Mouse (Mus musculus) neural tube, embryonic 11.5 days (tissue): ENCODE results near the gene Uqcrq. TPM values are rescaled to one million over a fixed set of nuclear protein-coding genes. Genes with fewer than 3 reads are reported as not detected.
"Not testable (repeated sequence)": the region's sequence is repeated elsewhere in the genome, so short reads cannot be mapped to it uniquely, and the experiment has no call there.

Experiments
- ATAC-seq: fragments of 200-750 bp; cut with Nextera tagmentation; 2 replicates; pipeline ENCODE4 v1.8.0; 2017; ENCODE audit warnings: moderate number of reproducible peaks, mild to moderate bottlenecking, moderate TSS enrichment, moderate library complexity; ENCODE audit not compliant: insufficient read depth, low FRiP score, low TSS enrichment
- DNase-seq: peaks from one replicate; pipeline ENCODE4 v3.0.0-alpha.2; 2015; ENCODE audit warnings: low spot score
- H3K27ac ChIP-seq: fragments of 300-500 bp; sonication (generic); 2 replicates; pipeline ENCODE4 v1.5.1; 2014; ENCODE audit warnings: low read depth, mild to moderate bottlenecking, low read length
- H3K27me3 ChIP-seq: fragments of 300-500 bp; sonication (generic); 2 replicates; pipeline ENCODE4 v1.6.1; 2014; ENCODE audit warnings: mild to moderate bottlenecking, low read length, mixed read lengths; ENCODE audit not compliant: control insufficient read depth, insufficient read depth
- H3K36me3 ChIP-seq: fragments of 300-500 bp; sonication (generic); 2 replicates; pipeline ENCODE4 v1.6.1; 2014; ENCODE audit warnings: mild to moderate bottlenecking, low read length, moderate library complexity, mixed read lengths; ENCODE audit not compliant: control insufficient read depth, insufficient read depth
- H3K4me1 ChIP-seq: fragments of 300-500 bp; sonication (generic); 2 replicates; pipeline ENCODE4 v1.6.1; 2014; ENCODE audit warnings: low read length, mixed read lengths; ENCODE audit not compliant: control insufficient read depth, insufficient read depth
- H3K4me2 ChIP-seq: fragments of 300-500 bp; sonication (generic); 2 replicates; pipeline ENCODE4 v1.6.1; 2014; ENCODE audit warnings: low read depth, mild to moderate bottlenecking, moderate library complexity
- H3K4me3 ChIP-seq: fragments of 300-500 bp; sonication (generic); 2 replicates; pipeline ENCODE4 v1.5.1; 2014; ENCODE audit warnings: low read depth, low read length
- H3K9ac ChIP-seq: fragments of 300-500 bp; sonication (generic); 2 replicates; pipeline ENCODE4 v1.6.1; 2014; ENCODE audit warnings: mild to moderate bottlenecking, low read length
- H3K9me3 ChIP-seq: fragments of 300-500 bp; sonication (generic); 2 replicates; pipeline ENCODE4 v1.6.1; 2016; ENCODE audit warnings: low read length; ENCODE audit not compliant: control insufficient read depth
- WGBS: fragments of 180-500 bp; shearing (Covaris S2); extraction: QIAGEN DNeasy Blood & Tissue Kit; methylation state at CpG from one replicate; pipeline ENCODE4 v1.1.7; 2014; 5-methylcytosine and 5-hydroxymethylcytosine counted together
- polyA plus RNA-seq: library from polyadenylated mRNA; unstranded; fragments of >200 nt; fragmentation: Nextera tagmentation; extraction: Ambion mirVana; gene quantifications from 2 replicates; pipeline ENCODE4 v1.2.1, GENCODE M21; 2014

Gene Uqcrq
- polyA plus RNA-seq, 1 experiment from 2014 or later: 559 TPM

DNA sequence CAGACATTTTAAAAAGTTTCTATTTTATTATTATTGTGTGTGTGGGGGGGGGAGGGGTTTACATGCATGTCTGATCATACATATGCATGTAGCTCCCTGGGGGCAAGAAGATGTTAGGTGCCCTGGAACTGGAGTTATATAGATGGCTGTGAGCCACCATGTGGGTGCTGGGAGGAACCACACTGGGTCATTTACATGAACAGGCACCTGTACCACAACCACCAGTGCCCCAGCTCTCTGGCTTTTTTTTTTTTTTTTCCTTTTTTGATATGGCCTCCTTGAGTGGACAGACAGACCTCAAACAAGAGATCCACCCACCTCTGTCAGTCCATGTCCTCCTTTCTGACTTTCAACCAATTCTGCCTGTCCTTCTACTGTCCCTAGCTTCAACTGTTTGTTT, 1.4 kb downstream of the Uqcrq start:
- Histone ChIP-seq H3K36me3 (peaks cover 5% of the 10 kb centered on the region; the same call in 1 of the 2 replicates), H3K4me1 (peaks cover 8% of the 10 kb centered on the region), H3K9me3 (no peaks in the 10 kb centered on the region), H3K27ac (no peak overlapping the region), H3K4me3 (no peak overlapping the region), H3K27me3 (no peaks in the 10 kb centered on the region), H3K9ac (no peak overlapping the region), H3K4me2 (peak overlapping the region; percentile 87; the same call in 1 of the 2 replicates)
- no peak for ATAC-seq
- DNase-seq: no peak

DNA sequence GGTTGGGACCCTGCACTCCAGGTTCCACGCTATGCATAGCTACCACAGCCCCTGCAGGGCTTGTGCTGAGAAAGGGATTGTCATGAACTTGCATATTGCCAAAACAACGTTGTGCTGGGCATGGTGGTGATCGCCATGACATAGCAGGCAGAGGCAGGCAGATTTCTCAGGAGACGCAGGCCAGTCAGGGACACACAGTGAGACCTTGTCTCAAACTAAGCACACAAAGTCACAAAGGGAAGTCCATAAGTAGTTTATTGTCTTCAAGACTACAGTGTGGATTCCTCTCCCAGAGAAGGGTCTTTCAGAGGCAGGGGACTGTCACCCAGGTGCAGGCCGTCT, 1.9 kb downstream of the Uqcrq start:
- no peak overlapping the region for H3K4me2 ChIP-seq
- no peak for ATAC-seq
- peaks cover 8% of the 10 kb centered on the region for H3K4me1 ChIP-seq
- DNase-seq: no peak
- H3K4me3 ChIP-seq: no peak overlapping the region
- 96% methylated on average over 5 of the region's 5 CpGs for WGBS
- no peaks in the 10 kb centered on the region for H3K27me3 ChIP-seq
- no peak overlapping the region for H3K27ac ChIP-seq
- H3K9ac ChIP-seq: no peak overlapping the region
- no peaks in the 10 kb centered on the region for H3K9me3 ChIP-seq
- peaks cover 5% of the 10 kb centered on the region; the same call in 1 of the 2 replicates for H3K36me3 ChIP-seq

DNA sequence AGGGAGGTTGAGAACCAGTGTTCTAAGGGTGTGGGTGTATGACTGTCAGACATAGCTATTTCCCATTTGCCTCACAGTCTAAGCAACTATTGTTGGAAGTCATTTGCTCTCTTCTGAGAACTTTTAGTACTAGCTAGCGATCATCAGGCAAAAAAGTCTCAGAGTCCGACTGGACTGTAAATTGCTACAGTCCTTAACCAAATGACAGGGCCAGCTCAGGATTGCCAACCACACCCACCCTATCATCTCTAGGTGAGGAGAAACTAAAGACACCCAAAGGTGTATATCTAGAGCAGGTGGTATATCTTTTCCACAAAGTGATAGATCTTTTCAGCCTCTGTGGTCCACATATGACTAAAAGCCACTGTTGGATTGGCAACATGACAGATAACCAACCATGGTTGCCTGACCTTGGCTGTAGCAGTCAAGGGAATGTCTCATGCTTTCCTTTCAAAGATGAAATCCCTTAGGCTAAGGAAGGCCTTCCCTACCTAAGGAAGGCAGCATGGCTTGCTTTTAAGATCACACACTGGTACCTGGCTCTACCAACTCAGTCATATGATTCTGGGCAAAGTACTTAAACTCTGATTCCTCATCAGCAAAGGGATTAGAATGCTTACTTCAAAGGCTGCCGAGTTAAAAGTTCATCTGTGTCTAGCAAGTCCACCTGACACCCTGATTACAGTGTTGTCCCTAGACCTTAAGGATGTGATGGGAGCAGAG, 2.5 kb downstream of the Uqcrq start:
- Histone ChIP-seq H3K9me3 (no peaks in the 10 kb centered on the region), H3K36me3 (peaks cover 5% of the 10 kb centered on the region; the same call in 1 of the 2 replicates), H3K9ac (no peak overlapping the region), H3K4me1 (peaks cover 8% of the 10 kb centered on the region), H3K4me3 (no peak overlapping the region), H3K27ac (no peak overlapping the region), H3K4me2 (no peak overlapping the region), H3K27me3 (no peaks in the 10 kb centered on the region)
- DNase-seq (no peak), ATAC-seq (no peak)
- 92% methylated on average over 3 of the region's 3 CpGs for WGBS

DNA sequence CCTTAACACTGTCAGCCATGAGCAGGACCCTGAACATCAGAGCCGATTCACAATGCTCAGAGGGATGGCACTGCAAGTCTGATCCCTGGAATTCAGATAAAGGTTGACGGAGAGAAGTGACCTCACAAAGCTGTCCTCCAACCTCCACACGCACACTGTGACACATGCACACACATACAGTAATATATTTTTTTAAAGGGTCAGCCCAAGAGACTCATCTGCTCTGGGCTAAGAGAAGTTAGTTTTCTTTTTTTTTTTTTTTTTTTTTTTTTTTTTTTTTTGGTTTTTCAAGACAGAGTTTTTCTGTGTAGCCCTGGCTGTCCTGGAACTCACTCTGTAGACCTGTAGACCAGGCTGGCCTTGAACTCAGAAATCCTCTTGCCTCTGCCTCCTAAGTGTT, 3.7 kb downstream of the Uqcrq start:
- H3K9ac ChIP-seq, ATAC-seq, H3K4me3 ChIP-seq, H3K36me3 ChIP-seq, H3K9me3 ChIP-seq, H3K4me1 ChIP-seq, DNase-seq, H3K27ac ChIP-seq, H3K27me3 ChIP-seq, H3K4me2 ChIP-seq: not testable (repeated sequence)
- 91% methylated on average over 3 of the region's 3 CpGs for WGBS

DNA sequence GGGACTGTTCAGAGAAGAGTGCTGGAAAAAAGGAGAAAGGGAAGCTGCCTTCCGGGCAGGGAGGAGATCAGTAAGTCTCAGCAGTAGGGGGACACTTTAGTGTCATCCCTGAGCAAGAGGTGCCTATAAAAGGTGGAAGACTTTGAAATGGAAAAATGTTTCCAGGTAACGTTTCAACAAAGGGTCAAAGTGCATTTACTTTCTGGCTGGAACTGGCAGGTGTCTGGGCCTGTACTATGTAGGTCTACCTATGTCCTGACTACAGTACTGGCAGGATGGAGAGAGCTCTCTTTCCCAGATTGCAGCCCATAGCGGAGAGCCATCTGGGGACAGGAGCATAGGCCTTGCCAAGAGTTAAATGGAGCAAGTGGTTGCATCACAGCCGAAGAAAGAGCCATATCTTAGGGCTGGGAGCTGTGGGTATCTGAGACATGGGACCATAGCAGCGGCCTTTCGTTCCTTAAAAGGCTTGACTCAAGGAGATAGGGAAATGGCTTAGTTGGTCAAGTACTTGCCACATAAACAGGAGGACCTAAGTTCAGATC, 4.8 kb downstream of the Uqcrq start:
- ATAC-seq (no peak), DNase-seq (no peak)
- H3K9ac ChIP-seq: no peak overlapping the region
- peaks cover 5% of the 10 kb centered on the region; the same call in 1 of the 2 replicates for H3K36me3 ChIP-seq
- H3K9me3 ChIP-seq: no peaks in the 10 kb centered on the region
- WGBS: 88% methylated on average over 6 of the region's 6 CpGs
- H3K4me3 ChIP-seq: no peak overlapping the region
- no peak overlapping the region for H3K4me2 ChIP-seq
- no peak overlapping the region for H3K27ac ChIP-seq
- H3K27me3 ChIP-seq: no peaks in the 10 kb centered on the region
- H3K4me1 ChIP-seq: peaks cover 8% of the 10 kb centered on the region

DNA sequence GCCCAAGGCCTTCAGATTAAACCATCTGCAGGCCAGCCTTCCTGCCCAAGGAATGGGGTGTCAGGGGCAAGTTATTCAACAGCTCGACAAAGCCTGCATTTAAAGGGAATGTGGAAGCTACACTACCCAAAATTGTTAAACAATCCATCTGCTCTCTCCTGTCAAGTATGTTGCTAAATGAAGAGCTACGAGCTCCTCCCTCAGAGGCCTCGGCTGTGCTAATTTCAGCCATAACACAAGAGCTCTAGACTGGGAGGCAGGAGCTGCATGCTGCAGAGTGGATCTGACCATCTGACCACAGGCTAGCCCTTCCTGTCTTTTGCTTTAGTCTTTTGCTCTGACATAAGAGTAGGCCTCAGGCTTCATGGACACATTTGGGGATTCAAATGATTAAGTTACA, 5.4 kb downstream of the Uqcrq start:
- ATAC-seq: no peak
- Histone ChIP-seq H3K4me1 (peaks cover 8% of the 10 kb centered on the region), H3K4me3 (no peak overlapping the region), H3K27me3 (no peaks in the 10 kb centered on the region), H3K9ac (no peak overlapping the region), H3K27ac (no peak overlapping the region), H3K4me2 (no peak overlapping the region), H3K9me3 (no peaks in the 10 kb centered on the region), H3K36me3 (peaks cover 5% of the 10 kb centered on the region; the same call in 1 of the 2 replicates)
- no peak for DNase-seq
- WGBS: 72% methylated on average over 3 of the region's 3 CpGs

DNA sequence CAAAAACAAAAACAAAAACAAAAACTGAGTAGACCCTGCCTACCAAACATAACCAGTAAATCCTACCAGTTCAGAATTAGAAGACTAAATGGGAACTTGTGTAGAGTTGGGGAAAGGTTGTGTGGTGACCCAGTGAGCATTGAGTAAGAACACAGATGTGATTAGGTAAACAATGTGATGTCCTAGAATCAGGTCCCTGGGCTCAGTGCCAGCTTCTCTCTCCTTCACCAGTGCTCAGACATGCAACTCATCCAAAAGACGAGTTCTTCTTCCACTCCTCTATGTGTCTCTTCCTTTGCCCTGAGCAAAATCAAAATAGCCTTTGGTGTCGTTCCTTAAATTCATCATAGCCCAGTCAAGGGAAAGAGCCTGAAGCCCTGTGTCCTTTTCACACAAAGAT, 5.8 kb downstream of the Uqcrq start:
- H3K36me3 ChIP-seq: peaks cover 5% of the 10 kb centered on the region; the same call in 1 of the 2 replicates
- H3K4me2 ChIP-seq: no peak overlapping the region
- no peaks in the 10 kb centered on the region for H3K9me3 ChIP-seq
- no peak overlapping the region for H3K4me3 ChIP-seq
- H3K9ac ChIP-seq: no peak overlapping the region
- no peak overlapping the region for H3K27ac ChIP-seq
- ATAC-seq (no peak), DNase-seq (no peak)
- H3K4me1 ChIP-seq: peaks cover 5% of the 10 kb centered on the region
- no peaks in the 10 kb centered on the region for H3K27me3 ChIP-seq
- 83% methylated on average over 2 of the region's 2 CpGs for WGBS

DNA sequence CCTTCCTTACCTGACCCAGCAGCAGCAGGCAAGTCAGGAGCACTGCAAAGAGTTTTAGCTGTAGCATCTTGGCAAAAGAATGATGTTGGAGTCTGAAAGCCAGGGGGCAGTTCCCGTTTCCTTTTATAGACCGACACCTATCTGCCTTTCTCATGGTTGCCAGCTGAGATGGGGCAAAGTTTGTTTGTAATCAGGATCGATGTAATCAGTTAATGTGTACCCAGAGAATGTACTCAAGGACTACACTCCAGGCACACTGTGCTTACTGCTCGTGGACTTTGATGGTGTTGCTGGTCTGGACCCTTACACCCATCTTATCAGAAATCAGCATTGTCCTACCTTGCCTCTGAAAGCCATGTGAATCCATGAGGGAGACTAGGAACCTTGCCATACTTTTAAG, 7.6 kb downstream of the Uqcrq start, which contains the start of gene Leap2:
Gene Leap2 (minus strand): TSS at position 135 of the 400 bp plus-strand sequence.
- ATAC-seq: no peak
- Histone ChIP-seq H3K4me2 (no peak within 1 kb of the TSS), H3K4me1 (no peaks in the 10 kb centered on the region), H3K4me3 (no peak within 1 kb of the TSS), H3K9ac (no peak within 1 kb of the TSS), H3K9me3 (no peaks in the 10 kb centered on the region), H3K27ac (no peak within 1 kb of the TSS), H3K36me3 (no peaks in the 10 kb centered on the region), H3K27me3 (no peaks in the 10 kb centered on the region)
- DNase-seq: no peak
- 92% methylated on average over 4 of the region's 4 CpGs for WGBS

DNA sequence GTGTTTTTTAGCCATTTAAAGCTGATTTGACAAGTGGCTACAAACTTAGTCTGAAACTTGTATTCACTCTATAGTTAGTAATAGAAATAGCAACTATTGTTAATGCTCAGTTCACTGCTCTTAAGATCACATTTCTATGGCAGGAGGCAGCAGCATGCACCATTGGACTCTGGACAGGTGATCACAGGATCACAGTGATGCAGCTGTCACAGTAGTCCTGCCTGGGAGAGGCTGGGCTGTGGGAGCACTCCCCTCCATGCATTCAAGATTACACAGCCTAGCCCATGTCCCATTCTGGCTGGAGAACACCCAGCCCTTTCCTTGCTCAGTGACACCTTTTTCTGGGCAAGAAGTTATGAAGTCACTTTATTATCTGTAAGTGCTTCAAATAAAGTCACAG, 12.6 kb downstream of the Uqcrq start:
- Histone ChIP-seq H3K27me3 (no peaks in the 10 kb centered on the region), H3K4me2 (no peak overlapping the region), H3K4me3 (no peak overlapping the region), H3K9me3 (no peaks in the 10 kb centered on the region), H3K36me3 (peaks cover 6% of the 10 kb centered on the region), H3K9ac (no peak overlapping the region), H3K27ac (no peak overlapping the region), H3K4me1 (no peaks in the 10 kb centered on the region)
- DNase-seq: no peak
- no peak for ATAC-seq
